Mouse (Mus musculus) stomach, embryonic 16.5 days (tissue): Measurements from ENCODE around the gene Tmem115. TPM values are rescaled to one million over a fixed set of nuclear protein-coding genes. Genes with fewer than 3 reads are reported as not detected.
A peak's percentile ranks its signal among the peaks of the same experiment; 100 is the strongest.

Experiments
- ATAC-seq: fragments of 200-750 bp; cut with Nextera tagmentation; 2 replicates; pipeline ENCODE4 v1.8.0; 2017; ENCODE audit warnings: moderate number of reproducible peaks, moderate TSS enrichment; ENCODE audit not compliant: insufficient read depth, low FRiP score
- H3K27ac ChIP-seq: fragments of 300-500 bp; sonication (generic); 2 replicates; pipeline ENCODE4 v1.5.1; 2014; ENCODE audit warnings: low read length
- H3K27me3 ChIP-seq: fragments of 300-500 bp; sonication (generic); 2 replicates; pipeline ENCODE4 v1.6.1; 2014; ENCODE audit warnings: low read length, control low read depth, mixed read lengths; ENCODE audit not compliant: control insufficient read depth, insufficient read depth
- H3K36me3 ChIP-seq: fragments of 300-500 bp; sonication (generic); 2 replicates; pipeline ENCODE4 v1.6.1; 2014; ENCODE audit warnings: low read length; ENCODE audit not compliant: control insufficient read depth, insufficient read depth
- H3K4me1 ChIP-seq: fragments of 300-500 bp; sonication (generic); 2 replicates; pipeline ENCODE4 v1.6.1; 2014; ENCODE audit warnings: low read length, control low read depth, mixed read lengths; ENCODE audit not compliant: control insufficient read depth, insufficient read depth
- H3K4me2 ChIP-seq: fragments of 300-500 bp; sonication (generic); 2 replicates; pipeline ENCODE4 v1.6.1; 2014; ENCODE audit warnings: low read depth, low read length, mixed read lengths
- H3K4me3 ChIP-seq: fragments of 300-500 bp; sonication (generic); replicated peaks from 2 replicates; pipeline ENCODE4 v1.5.1; 2014; ENCODE audit warnings: mild to moderate bottlenecking, low read length
- H3K9ac ChIP-seq: fragments of 300-500 bp; sonication (generic); 2 replicates; pipeline ENCODE4 v1.6.1; 2014; ENCODE audit warnings: low read length
- H3K9me3 ChIP-seq: fragments of 300-500 bp; sonication (generic); replicated peaks from 2 replicates; pipeline ENCODE4 v1.6.1; 2016; ENCODE audit warnings: low read length, control low read depth; ENCODE audit not compliant: control insufficient read depth
- WGBS: fragments of 180-500 bp; shearing (Covaris S2); extraction: QIAGEN DNeasy Blood & Tissue Kit; methylation state at CpG from one replicate; pipeline ENCODE4 v1.1.7; 2014; 5-methylcytosine and 5-hydroxymethylcytosine counted together
- polyA plus RNA-seq: library from polyadenylated mRNA; unstranded; fragments of >200 nt; fragmentation: Nextera tagmentation; extraction: Ambion mirVana; gene quantifications from 2 replicates; pipeline ENCODE4 v1.2.1, GENCODE M21; 2015

The Tmem115 gene
- polyA plus RNA-seq, 1 experiment from 2014 or later = 40.2 TPM

- WGBS = 83% methylated on average over 3 of the region's 3 CpGs
- no peak for ATAC-seq
- peaks cover 12% of the 10 kb centered on the region; the same call in 1 of the 2 replicates for H3K36me3 ChIP-seq
- no peak overlapping the region for H3K27ac ChIP-seq
- no peaks in the 10 kb centered on the region for H3K9me3 ChIP-seq
- H3K27me3 ChIP-seq = no peaks in the 10 kb centered on the region
- no peak overlapping the region for H3K9ac ChIP-seq
- H3K4me3 ChIP-seq = no peak overlapping the region
- peaks cover 34% of the 10 kb centered on the region for H3K4me1 ChIP-seq
- H3K4me2 ChIP-seq = no peak overlapping the region
Observed at GRCm38 (mm10) chr9:107538711-107539110, 5.0 kb downstream of the Tmem115 start.

- Histone ChIP-seq H3K4me2 (no peak overlapping the region), H3K27ac (no peak overlapping the region), H3K9ac (no peak overlapping the region), H3K9me3 (no peaks in the 10 kb centered on the region), H3K4me1 (peaks cover 34% of the 10 kb centered on the region), H3K4me3 (no peak overlapping the region), H3K27me3 (no peaks in the 10 kb centered on the region), H3K36me3 (peaks cover 23% of the 10 kb centered on the region; the same call in 1 of the 2 replicates)
- WGBS = 91% methylated on average over 8 of the region's 8 CpGs
- no peak for ATAC-seq
Observed at GRCm38 (mm10) chr9:107539940-107540339, 6.2 kb downstream of the Tmem115 start.

- no peaks in the 10 kb centered on the region for H3K27me3 ChIP-seq
- peaks cover 23% of the 10 kb centered on the region; the same call in 1 of the 2 replicates for H3K36me3 ChIP-seq
- H3K27ac ChIP-seq = no peak overlapping the region
- no peaks in the 10 kb centered on the region for H3K9me3 ChIP-seq
- H3K4me1 ChIP-seq = peaks cover 33% of the 10 kb centered on the region
- H3K4me3 ChIP-seq = no peak overlapping the region
- H3K4me2 ChIP-seq = no peak overlapping the region
- no peak overlapping the region for H3K9ac ChIP-seq
- WGBS = 63% methylated on average over 4 of the region's 4 CpGs
- no peak for ATAC-seq
Observed at GRCm38 (mm10) chr9:107540420-107540819, 6.7 kb downstream of the Tmem115 start.

- Histone ChIP-seq H3K36me3 (peaks cover 23% of the 10 kb centered on the region; the same call in 1 of the 2 replicates), H3K27ac (no peak overlapping the region), H3K4me3 (peak overlapping the region; percentile 66), H3K9ac (peak overlapping the region; percentile 74), H3K27me3 (no peaks in the 10 kb centered on the region), H3K4me1 (peaks cover 27% of the 10 kb centered on the region), H3K9me3 (no peaks in the 10 kb centered on the region), H3K4me2 (peak overlapping the region; percentile 76)
- 29% methylated on average over 10 of the region's 10 CpGs for WGBS
- no peak for ATAC-seq
Observed at GRCm38 (mm10) chr9:107541005-107541404, 7.3 kb downstream of the Tmem115 start.

DNA sequence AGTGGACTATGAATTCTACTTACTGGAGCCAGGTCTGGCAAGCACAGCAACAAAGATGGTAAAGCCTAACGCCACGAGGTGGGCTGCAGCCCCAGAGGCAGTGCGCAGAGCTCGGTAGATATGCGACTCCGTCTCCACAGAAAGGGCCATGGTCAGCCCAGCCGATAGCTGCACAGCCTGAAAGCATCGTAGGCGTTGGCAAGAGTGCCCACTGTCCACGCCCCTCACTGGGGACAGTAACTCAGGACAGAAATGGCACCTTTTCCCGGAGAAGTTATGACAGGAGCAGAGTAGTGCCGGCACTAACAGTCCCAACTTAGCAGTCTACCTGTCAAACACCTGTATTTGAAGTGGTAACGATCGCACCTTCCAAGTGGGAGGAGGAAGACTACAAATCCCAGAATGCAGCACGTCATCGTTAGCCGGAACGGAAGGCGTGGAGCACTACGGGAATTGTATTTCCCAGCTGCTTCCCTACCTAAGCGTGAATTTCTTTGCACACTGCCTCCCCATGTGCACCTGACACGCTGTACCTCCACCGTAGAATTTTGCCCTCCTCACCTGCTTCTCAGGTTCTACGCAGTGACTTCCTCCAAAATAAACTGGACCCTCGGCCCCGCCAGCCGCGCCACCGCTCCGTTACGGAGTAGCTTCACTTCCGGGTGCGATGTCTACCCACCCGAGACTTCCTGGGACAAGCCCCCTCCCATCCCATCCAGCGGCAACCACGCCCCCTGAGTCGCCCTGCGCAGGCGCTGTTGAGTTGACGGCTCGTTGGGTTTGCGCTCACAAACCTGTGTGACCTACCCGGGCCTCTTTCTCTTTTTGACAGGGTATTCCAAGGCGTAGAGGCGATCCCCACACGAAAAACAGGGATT lies 8.0 kb downstream of the Tmem115 start, which contains the start of the genes Cyb561d2 and Nprl2:
Cyb561d2 (minus strand) TSS at position 720 of the 878 bp plus-strand sequence.
Nprl2 (plus strand) TSS at position 753 of the 878 bp plus-strand sequence.
- peak within 1 kb of the TSS; percentile 66 for H3K4me3 ChIP-seq
- H3K4me1 ChIP-seq = peaks cover 24% of the 10 kb centered on the region
- peak; percentile 91 for ATAC-seq
- H3K4me2 ChIP-seq = peak within 1 kb of the TSS; percentile 76
- H3K9me3 ChIP-seq = no peaks in the 10 kb centered on the region
- H3K27ac ChIP-seq = peak within 1 kb of the TSS; percentile 64; the same call in 1 of the 2 replicates
- H3K9ac ChIP-seq = peak within 1 kb of the TSS; percentile 74
- no peaks in the 10 kb centered on the region for H3K27me3 ChIP-seq
- under 1% methylated on average over 46 of the region's 46 CpGs for WGBS
- H3K36me3 ChIP-seq = peaks cover 23% of the 10 kb centered on the region; the same call in 1 of the 2 replicates

- H3K9me3 ChIP-seq = no peaks in the 10 kb centered on the region
- 0 out of 2 replicates have a peak overlapping the region, but pooled peaks have one; percentile 2 for H3K27ac ChIP-seq
- peak overlapping the region; percentile 66 for H3K4me3 ChIP-seq
- H3K9ac ChIP-seq = peak overlapping the region; percentile 74
- peaks cover 25% of the 10 kb centered on the region for H3K4me1 ChIP-seq
- ATAC-seq = 0 out of 2 replicates have a peak, but pooled peaks have one; percentile 3
- H3K4me2 ChIP-seq = peak overlapping the region; percentile 76
- WGBS = 2% methylated on average over 11 of the region's 11 CpGs
- H3K36me3 ChIP-seq = peaks cover 23% of the 10 kb centered on the region; the same call in 1 of the 2 replicates
- H3K27me3 ChIP-seq = no peaks in the 10 kb centered on the region
Observed at GRCm38 (mm10) chr9:107542352-107542686, 8.6 kb downstream of the Tmem115 start.

- Histone ChIP-seq H3K4me3 (peak overlapping the region; percentile 66), H3K27ac (0 out of 2 replicates have a peak overlapping the region, but pooled peaks have one; percentile 2), H3K4me2 (peak overlapping the region; percentile 76), H3K36me3 (peaks cover 23% of the 10 kb centered on the region; the same call in 1 of the 2 replicates), H3K9ac (peak overlapping the region; percentile 74), H3K9me3 (no peaks in the 10 kb centered on the region), H3K4me1 (peaks cover 26% of the 10 kb centered on the region), H3K27me3 (no peaks in the 10 kb centered on the region)
- WGBS = 21% methylated on average over 8 of the region's 8 CpGs
- 0 out of 2 replicates have a peak, but pooled peaks have one; percentile 9 for ATAC-seq
Observed at GRCm38 (mm10) chr9:107542721-107543120, 9.0 kb downstream of the Tmem115 start.

- peak overlapping the region; percentile 76 for H3K4me2 ChIP-seq
- 0 out of 2 replicates have a peak, but pooled peaks cover 18% of the 10 kb centered on the region for H3K36me3 ChIP-seq
- H3K27me3 ChIP-seq = no peaks in the 10 kb centered on the region
- no peak overlapping the region; the same call in 1 of the 2 replicates for H3K4me3 ChIP-seq
- H3K4me1 ChIP-seq = peaks cover 26% of the 10 kb centered on the region
- peak overlapping the region; percentile 74; the same call in 1 of the 2 replicates for H3K9ac ChIP-seq
- H3K9me3 ChIP-seq = no peaks in the 10 kb centered on the region
- WGBS = 79% methylated on average over 11 of the region's 11 CpGs
- H3K27ac ChIP-seq = no peak overlapping the region
- ATAC-seq = no peak
Observed at GRCm38 (mm10) chr9:107543299-107543698, 9.6 kb downstream of the Tmem115 start.

DNA sequence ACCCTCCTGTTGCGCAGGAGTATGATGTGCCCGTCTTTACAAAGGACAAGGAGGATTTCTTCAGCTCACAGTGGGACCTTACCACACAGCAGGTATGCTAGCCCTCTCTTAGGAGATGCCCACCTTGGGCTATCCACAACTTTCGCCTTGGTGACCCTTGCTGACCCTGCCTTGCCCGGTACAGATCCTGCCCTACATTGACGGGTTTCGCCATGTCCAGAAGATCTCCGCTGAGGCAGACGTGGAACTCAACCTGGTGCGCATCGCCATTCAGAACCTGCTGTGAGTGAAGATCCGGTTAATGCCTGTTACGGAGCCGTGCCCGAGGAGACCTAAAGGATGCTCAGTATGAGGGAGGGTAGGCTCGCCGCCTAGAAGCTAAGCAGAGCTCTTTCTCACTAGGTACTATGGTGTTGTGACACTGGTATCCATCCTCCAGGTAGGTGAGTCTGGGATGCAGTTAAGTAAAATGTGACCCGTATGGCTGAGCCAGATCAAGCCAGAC lies 10.5 kb downstream of the Tmem115 start:
- no peak overlapping the region for H3K9ac ChIP-seq
- H3K27me3 ChIP-seq = no peaks in the 10 kb centered on the region
- whole genome bisulfite sequencing = 94% methylated on average over 17 of the region's 17 CpGs
- no peak overlapping the region for H3K4me3 ChIP-seq
- H3K36me3 ChIP-seq = 0 out of 2 replicates have a peak, but pooled peaks cover 11% of the 10 kb centered on the region
- no peak overlapping the region for H3K4me2 ChIP-seq
- no peaks in the 10 kb centered on the region for H3K9me3 ChIP-seq
- no peak for ATAC-seq
- no peak overlapping the region for H3K27ac ChIP-seq
- H3K4me1 ChIP-seq = peaks cover 26% of the 10 kb centered on the region
